Mouse (Mus musculus): Measurements from ENCODE around the gene Filip1. TPM values are rescaled to one million over a fixed set of nuclear protein-coding genes. Genes with fewer than 3 reads are reported as not detected.

Filip1 gene
- total RNA-seq, 2 experiments from 2014 or later: 17.8 to 20.9 TPM

DNA sequence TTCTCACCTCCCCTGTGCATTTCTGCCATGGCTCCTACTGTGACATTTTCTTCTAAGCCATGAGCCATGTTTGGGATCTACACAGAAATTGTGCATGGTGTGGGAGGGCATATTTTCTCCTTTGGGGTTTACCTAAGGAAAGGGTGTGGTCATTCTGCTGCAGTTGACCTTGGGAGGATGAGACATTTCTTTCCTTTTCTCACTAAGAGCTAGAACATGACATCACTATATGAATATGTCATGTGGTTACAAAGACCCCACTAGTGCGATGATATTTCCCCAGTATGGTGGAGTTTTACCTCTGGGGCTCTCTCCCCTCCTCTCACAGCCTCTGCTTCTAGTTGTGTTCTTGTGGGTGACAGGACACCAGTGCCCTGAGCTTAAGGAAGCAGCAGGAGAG, 22.9 kb downstream of the Filip1 start:
- DNase-seq (ENCODE audit: low spot score in 2 of 2): no peak
- intact Hi-C loops (cut with DNase I): no loop called here

DNA sequence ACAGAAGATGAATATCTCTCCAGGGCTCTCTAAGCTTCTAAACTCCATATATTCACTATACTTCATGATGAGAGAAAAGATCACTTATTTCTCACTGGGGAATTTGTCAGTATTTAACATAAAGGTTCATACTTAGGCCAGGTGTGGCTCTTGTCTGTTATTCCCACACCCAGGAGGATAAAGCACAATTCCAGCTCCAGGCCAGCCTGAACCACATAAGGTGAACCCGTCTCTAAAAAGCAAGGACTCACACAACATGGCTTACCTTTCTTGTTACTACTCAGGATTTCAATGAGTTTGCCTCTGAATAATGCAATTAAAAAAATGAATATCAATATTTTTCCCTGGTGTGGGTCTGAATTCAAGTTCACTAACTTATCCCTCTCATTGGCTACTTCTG, 23.6 kb downstream of the Filip1 start:
- intact Hi-C loops (cut with DNase I): no loop called here
- no peak for DNase-seq (ENCODE audit: low spot score in 2 of 2)

DNA sequence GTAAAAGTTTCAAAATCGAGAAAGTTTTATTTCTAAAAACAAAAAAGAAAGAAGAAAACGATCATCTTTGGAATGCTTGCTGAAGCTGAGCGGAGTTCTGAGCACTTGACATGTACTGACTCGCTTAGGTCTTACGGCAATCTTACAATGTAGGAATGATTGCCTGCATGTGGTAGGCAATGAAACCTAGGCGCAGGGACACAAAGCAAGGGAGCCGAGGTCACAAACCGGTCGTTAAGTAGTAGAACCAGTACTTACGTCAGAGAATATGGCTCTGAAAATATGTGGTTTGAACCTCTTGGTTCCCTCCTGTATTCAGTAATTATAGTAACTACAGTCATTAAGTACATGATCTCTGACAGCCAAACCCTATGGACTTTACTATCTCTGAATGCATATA, 29.4 kb downstream of the Filip1 start:
- DNase-seq (ENCODE audit: low spot score in 2 of 2): no peak
- intact Hi-C loops (cut with DNase I): no loop called here

DNA sequence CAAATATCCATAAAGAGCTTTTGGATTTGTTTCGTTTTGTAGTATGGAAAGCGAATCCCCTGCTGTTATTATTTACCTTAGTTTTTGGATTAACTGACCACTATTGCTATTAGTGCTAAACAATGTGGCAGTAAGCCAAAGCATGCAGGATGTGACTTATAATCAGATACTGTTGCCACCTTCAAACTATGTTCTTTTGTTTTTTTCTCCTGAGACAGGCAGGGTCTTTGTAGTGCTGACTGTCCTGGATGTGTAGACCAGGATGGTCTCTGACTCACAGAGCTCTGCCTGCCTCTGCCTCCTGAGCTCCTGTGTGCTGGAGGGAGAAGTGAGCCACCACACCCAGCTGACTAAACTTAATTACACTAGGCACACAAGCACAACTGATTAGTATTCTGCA, 33.4 kb downstream of the Filip1 start:
- no peak for DNase-seq (ENCODE audit: low spot score in 2 of 2)
- intact Hi-C loops (cut with DNase I): no loop called here

DNA sequence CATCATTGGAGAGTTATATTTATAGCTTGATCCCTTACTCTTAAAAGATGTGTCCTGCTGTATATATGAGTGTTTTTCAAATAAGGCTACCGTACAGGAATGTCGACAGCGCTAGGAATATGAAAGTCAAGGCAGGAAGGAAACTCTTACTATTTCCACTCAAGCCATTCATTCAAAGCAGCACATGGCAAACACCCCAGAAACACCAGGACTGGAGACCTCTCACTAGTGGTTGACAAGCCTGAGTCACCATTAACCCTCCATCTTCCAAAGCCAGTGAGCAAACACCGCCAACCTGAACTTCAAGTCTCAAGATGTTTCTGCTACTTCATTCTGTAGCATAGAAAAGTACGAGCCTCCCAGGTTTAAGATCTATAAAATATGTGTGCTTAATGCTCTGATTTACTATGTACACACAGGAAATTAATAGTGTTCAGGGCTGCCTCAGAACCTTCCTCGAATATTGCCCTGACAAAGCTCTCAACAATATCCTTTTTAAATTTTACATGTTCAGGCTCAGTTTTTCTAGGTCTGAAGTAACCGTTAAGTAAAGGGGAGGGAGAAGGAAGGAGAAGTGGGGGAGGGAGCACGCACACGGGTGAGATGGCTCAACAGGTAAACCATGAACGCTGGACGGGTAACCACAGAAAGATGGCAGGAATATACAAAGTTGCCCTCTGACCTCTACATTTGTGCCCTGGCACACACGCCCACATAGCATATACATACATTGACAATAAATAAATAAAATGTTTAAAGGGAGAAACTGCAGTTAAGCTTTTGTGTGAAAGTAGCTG, 34.2 kb downstream of the Filip1 start:
- no peak for DNase-seq (ENCODE audit: low spot score in 2 of 2)
- intact Hi-C loops (cut with DNase I): no loop called here

DNA sequence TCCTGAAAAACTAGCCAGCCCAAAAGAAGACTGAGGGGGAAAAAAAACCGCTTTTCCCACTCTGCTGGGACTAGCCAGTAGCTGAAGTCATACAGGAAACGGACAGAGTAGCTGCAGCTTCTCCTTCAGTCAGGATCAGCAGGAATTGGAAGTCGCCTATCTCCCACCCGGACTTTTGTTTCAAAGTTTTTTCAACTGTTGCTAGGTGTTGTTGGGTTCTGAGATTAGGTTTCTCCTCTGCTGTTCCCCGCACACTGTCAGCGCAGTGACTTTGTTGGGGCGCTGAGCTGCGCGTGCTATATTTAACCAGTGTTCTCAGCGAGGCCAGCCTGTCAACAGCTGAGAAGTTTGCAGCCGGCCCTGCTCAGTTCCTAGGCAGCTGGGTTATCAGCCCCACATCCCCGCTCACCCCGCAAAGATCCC, 35.1 kb downstream of the Filip1 start:
- peak; percentile 37 to 57 for DNase-seq (ENCODE audit: low spot score in 2 of 2)
- intact Hi-C loops (cut with DNase I): no loop called here

DNA sequence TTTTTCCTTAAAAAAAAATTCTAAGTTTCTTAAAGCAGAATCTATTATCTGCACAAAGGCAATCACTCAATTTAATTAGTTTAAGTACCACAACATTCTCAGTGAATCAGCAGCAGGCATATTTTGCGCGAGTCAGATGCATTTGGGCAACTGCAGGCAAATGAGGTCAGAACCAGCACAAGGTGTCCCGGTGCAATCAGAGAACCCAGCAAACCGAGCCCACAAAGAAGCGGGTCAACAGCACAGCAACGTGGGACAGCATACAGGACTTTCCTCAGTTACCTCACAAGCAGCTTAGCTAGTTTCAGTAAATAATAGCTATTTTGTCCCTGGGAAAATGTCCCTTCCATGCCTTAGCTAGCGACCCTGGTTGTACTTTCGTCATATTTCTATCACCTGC, 35.9 kb downstream of the Filip1 start:
- intact Hi-C loops (cut with DNase I): no loop called here
- no peak for DNase-seq (ENCODE audit: low spot score in 2 of 2)

DNA sequence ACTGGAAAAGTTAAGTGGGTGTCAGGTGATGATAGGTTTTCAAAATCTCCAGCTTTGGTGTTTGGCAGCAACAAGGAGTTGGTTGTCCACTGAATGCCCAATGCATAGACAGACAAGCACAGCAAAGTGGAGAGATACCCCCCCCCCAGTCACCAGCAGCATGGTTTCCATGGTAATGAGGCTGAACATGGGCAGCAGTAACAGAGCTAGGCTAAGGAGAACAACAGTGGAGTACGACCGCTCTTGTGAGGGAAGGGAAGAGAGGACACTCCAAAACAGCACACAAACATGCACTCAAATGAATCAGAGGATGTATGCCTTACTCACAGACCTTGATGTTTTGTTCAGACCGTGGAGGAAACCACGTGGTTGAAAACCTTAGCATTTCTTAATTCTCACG, 37.5 kb downstream of the Filip1 start:
- intact Hi-C loops (cut with DNase I): no loop called here
- no peak for DNase-seq (ENCODE audit: low spot score in 2 of 2)

DNA sequence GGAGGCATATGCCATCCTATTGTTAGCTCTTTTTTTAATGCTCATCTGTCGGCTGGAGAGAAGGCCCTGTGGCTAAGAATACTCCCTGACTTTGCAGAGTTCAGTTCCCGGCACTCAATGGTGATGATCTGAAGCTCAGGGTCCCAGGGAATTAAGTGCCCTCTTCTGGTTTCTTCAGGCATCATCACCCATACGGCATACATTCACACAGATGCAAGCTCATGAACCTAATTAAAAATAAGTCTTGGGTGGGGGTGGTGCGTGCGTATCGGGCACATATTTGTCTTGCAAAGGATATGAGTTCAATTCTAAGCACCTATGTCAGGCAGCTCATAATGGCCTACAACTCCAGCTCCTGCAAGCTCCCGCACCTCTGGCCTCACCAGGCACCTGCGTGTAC, 39.1 kb downstream of the Filip1 start:
- intact Hi-C loops (cut with DNase I): no loop called here

DNA sequence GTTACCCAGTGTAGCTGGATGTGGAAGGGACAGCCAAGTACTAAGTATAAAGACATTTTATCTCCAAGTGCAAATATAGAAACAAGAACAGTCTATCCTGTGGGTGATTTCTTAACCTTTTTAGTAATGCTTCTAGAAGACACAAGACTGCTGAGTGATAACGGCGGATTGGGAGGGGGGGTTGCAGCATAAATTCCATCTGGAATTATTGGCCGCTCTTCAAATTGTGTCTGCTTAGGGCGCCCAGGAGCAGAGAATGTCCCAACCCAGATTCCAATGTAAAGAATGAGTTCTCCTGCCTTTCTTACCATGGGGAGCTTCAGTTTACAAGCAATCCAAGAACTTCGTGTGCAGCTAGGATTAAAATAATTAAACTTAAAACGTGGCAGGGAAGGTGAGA, 39.9 kb downstream of the Filip1 start:
- intact Hi-C loops (cut with DNase I): no loop called here
- no peak for DNase-seq (ENCODE audit: low spot score in 2 of 2)

More for the DNA sequence above, 39.1 kb downstream of the Filip1 start:
- DNase-seq (ENCODE audit: low spot score in 2 of 2): no peak

DNA sequence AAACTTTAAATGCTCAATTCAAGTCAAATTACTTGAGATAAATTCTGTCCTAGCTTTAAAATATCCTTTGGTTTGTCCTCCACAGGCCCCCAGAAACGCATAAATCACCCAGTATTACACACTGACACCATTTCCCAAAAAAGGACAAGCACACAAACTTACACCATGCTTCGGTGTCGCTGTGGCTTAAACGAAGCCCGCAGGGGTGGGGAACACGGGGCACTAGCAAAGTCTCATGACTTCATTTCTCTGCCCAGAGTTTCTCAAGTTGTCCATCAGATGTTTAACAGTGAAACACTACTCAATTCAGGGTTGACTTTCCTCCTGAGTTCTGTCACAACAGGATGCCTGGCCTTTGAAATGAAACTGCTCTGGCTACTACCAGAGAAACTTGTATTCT, 41.0 kb downstream of the Filip1 start:
- no peak for DNase-seq (ENCODE audit: low spot score in 2 of 2)
- intact Hi-C loops (cut with DNase I): no loop called here

DNA sequence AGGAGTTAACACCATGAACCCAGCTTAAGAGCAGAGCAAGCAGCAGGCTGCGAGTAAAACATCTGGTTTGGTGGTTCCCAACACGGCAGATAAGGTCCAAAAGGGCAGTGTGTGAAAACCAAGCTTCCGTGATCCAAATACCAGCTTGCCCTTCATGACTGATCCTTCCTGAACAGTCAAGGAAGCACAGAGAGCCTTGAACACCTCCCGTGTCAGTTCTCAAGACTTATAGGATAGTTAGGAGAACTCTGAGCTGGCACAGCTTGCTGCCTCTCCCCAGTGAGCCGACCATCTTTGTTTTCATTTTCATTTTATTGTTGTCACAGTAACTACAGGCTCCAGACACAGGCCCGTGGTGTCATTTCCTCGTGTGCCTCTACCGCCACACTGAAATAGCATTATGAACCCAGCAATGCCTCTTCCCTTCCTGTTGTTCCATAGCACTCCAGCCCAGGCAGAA, 42.0 kb downstream of the Filip1 start:
- intact Hi-C loops (cut with DNase I): no loop called here
- DNase-seq (ENCODE audit: low spot score in 2 of 2): no peak

DNA sequence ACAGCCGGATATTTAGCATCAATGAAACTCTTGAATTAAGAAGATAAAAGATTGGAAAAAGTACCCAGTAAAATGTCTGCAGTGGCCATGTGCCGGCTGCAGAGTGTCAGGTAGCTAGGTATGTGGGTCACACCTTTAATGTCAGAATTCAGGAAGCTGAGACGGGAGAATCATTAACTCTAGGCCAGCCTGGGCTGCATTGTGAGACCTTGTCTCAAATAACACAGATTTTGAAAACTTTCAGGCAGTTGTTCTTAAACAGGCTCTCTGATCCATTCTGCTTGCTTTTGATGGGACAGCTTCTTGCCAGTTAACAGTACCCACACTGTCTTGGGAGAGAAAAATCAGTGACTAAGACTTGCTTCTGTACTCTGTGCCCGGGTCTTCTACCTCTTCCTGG, 43.1 kb downstream of the Filip1 start:
- DNase-seq (ENCODE audit: low spot score in 2 of 2): no peak
- intact Hi-C loops (cut with DNase I): no loop called here

DNA sequence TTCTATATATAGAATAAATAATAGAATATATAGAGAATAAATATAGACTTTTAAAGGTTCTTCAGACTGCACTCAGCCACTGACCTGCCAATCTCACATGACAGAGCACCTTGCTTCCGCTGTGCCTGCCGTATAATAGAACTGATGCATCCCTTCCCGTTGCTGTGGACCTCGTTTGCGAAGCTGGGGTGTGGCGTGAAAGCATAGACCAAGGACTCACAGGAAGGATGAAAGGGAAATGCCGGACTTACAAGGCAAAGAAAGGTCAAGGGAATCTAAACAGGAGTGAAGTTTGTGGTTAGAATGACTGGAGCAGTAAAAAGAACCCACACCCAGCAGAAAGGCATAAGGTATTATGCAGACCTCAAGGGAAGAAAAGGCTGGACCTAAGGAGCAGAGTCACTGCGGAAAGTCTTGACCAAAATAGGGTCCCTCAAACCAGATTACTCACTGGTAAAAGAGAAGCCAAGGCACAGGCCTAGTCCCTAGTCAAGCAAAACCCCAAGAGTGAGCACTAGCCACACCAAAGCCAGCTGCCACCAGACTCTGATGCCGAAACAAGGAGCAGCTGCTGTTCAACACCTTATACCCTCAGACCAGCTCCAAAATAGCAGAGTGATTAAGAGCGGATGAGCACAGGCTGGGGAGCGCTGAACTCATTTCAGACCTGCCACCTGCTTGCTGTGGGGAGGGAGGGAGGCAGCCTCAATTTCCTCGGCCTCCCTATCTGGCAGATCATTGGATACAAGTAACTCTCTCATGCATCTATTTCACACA, 45.8 kb downstream of the Filip1 start:
- no peak for DNase-seq (ENCODE audit: low spot score in 2 of 2)
- intact Hi-C loops (cut with DNase I): no loop called here

DNA sequence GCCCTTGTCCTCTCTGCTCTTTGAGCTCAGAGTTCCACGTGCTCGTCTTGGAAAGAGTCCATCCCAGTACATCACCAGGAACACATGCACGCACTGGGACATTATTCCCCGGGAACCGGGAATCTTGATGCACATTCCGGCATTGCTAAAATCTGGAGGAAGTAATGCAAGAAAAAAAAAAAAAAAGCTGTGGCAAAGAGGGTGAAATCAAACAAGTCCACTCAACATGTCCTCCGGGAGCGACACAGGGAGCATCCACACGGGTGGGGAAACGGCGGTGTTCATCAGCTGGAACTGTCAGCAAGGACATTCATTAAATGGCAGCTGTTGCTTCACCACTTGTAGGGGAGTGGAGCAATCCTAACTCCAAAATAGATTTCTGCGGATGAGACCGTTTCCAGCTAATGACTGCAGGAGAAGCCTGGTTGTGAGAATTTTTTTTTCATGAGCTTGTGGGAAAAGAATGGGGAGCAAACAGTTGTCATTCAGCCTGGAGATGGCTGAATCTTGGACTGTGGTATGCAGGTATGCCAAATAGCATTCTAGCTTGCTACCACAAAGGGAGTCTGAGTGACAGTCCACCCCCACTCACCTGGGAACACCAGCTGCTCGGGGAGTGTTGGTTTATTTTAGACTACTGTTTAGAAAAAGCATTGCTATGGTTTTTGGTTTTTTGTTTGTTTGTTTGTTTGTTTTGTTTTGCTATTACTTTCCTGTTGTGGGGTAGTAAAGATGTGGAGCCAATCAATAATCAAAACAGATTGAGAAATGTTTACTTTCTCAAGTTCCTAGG, 46.9 kb downstream of the Filip1 start:
- no peak for DNase-seq (ENCODE audit: low spot score in 2 of 2)
- intact Hi-C loops (cut with DNase I): no loop called here

DNA sequence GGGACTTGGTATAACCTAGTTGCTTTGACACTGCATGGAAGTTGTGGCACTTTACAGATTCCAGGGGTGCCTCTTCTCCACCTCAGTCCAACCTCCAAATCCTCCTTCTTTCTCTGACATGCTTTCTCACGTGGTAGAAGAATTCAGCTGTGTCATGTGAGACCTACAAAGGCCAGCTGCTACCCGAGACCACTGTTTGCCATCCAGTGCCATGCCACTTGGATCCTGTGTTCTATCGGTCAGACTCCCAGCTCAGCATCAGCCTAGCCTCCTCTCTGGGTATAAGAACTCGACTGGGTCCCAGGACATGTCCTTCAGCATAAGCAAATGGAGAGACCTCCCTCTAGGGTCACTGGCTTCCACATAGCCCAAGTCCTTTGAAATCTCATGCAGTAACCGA, 47.6 kb downstream of the Filip1 start:
- DNase-seq (ENCODE audit: low spot score in 2 of 2): no peak
- intact Hi-C loops (cut with DNase I): no loop called here

DNA sequence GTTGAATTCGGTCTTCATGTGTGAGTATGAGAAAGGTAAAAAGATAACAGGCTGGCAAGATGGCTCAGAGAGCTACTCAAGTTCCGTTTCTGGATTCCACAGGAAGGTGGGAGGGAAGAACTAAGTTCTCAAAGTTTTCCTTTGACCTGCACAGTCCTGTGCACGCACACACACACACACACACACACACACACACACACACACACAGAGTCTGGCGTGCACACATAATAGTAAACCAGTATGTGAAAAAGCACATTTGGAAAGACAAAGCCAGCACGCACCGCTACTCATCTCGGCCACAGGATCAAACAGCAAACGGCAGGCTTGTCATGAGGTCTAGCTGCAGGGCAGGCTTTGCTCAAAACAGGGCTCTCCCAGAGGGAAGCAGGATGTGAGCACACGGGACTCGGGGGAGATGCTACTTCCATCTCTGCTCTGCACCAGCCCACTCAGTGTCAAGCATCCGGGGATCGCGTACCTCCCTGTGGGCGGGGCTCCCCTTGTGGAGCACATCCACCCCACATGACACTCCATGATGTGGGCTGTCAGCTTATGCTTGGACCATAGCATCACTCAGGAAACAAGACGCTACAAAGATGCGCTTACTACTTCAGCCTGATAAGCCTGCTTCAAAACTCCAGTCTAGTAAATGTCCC, 50.9 kb downstream of the Filip1 start:
- peak; percentile 22 to 57 for DNase-seq (ENCODE audit: low spot score in 2 of 2)
- intact Hi-C loops (cut with DNase I): no loop called here

DNA sequence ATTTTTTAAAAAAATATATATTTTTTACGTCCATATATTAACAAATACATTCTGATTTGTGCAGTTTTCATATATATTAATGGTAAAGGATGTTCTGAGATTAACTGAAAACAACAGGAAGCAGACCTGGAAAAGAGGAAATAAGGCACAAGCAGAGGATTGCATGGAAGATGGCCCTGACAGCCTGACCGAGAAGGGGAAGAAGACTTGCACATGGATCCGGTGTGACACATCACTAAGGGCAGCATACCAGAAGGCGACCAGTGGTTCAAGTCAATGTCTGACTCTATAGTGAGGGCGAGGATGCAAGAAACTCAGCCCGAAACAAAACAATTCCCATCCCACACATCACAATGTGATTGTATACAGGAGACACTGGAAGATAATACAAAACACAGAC, 52.2 kb downstream of the Filip1 start:
- intact Hi-C loops (cut with DNase I): no loop called here
- no peak for DNase-seq (ENCODE audit: low spot score in 2 of 2)

DNA sequence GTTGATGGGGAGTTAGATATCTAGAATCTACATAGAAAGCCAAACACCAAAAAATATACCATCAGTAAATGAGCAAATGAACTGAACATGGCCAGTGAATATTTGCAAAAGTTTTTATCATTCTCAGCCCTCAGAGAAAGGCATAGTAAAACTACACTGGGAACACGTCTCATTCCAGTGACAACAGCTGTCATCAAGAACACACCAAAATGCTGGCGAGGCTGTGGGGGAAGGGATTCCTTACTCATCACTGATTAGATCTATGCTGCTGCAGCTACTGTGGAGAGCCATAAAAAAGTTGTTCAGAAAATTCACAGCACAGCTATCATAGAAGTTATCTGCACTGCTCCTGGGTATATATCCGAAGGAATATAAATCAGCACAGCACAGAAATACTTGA, 54.3 kb downstream of the Filip1 start:
- intact Hi-C loops (cut with DNase I): no loop called here
- DNase-seq (ENCODE audit: low spot score in 2 of 2): no peak

DNA sequence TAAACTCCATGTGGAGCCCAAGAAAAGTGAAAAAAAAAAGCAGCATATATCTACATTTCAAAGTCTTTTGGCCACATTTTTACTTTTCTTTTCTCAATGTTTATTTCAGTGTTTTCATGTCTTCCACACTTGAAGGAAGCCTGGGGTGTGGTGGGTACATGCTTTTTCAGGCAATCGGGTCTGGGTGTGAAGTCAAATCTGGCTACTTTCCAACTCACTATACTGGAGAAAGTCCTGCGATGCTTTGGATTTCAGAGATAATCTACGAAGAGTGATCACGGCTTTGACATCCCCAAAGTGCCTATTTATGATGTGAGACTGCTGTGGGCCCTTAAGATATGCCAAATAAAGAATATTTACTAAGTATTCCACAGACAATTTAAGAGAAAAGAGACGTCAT, 57.7 kb downstream of the Filip1 start:
- intact Hi-C loops (cut with DNase I): no loop called here
- no peak for DNase-seq (ENCODE audit: low spot score in 2 of 2)
